Mouse (Mus musculus) C2C12 (cell line): ENCODE measurements around the gene Itga10. TPM values are rescaled to one million over a fixed set of nuclear protein-coding genes. Genes with fewer than 3 reads are reported as not detected.

Source experiments
- H3K27me3 ChIP-seq: one replicate; pipeline ENCODE4 v1.6.1; 2011; ENCODE audit not compliant: control insufficient read depth, insufficient read depth, insufficient read length
- H3K36me3 ChIP-seq: one replicate; pipeline ENCODE4 v1.6.1; 2011; ENCODE audit not compliant: control insufficient read depth, insufficient read depth
- H3K4me3 ChIP-seq: one replicate; pipeline ENCODE4 v1.5.1; 2011; ENCODE audit warnings: mild to moderate bottlenecking, control low read depth; ENCODE audit not compliant: poor library complexity, insufficient read depth, severe bottlenecking
- H3K79me2 ChIP-seq: one replicate; pipeline ENCODE4 v1.6.1; 2011; ENCODE audit not compliant: control insufficient read depth, insufficient read depth
- H3K79me3 ChIP-seq: one replicate; pipeline ENCODE4 v1.6.1; 2011; ENCODE audit warnings: low read depth, control low read depth
- H3ac ChIP-seq: one replicate; pipeline ENCODE3; 2011; ENCODE audit warnings: low read depth; ENCODE audit not compliant: control insufficient read depth, insufficient read length
- CEBPB ChIP-seq: IDR thresholded peaks from one replicate; pipeline ENCODE4 v1.6.1; 2011; ENCODE audit warnings: low read depth, mild to moderate bottlenecking, control low read depth, moderate library complexity
- CTCF ChIP-seq: IDR thresholded peaks from one replicate; pipeline ENCODE4 v1.5.1; 2011; ENCODE audit not compliant: control insufficient read depth, insufficient read depth, insufficient read length
- FOSL1 ChIP-seq: IDR thresholded peaks from one replicate; pipeline ENCODE4 v1.8.0; 2011; ENCODE audit warnings: mild to moderate bottlenecking, low read length; ENCODE audit not compliant: poor library complexity, insufficient read depth, severe bottlenecking
- MAX ChIP-seq: IDR thresholded peaks from one replicate; pipeline ENCODE4 v1.6.1; 2011; ENCODE audit warnings: mild to moderate bottlenecking, control low read depth
- MYOD1 ChIP-seq: IDR thresholded peaks from one replicate; pipeline ENCODE4 v1.6.1; 2011; ENCODE audit warnings: low read depth; ENCODE audit not compliant: control insufficient read depth, insufficient read length
- MYOG ChIP-seq: IDR thresholded peaks from one replicate; pipeline ENCODE4 v1.6.1; 2011; ENCODE audit not compliant: control insufficient read depth, insufficient read length; ENCODE audit errors: extremely low read depth
- USF1 ChIP-seq: IDR thresholded peaks from one replicate; pipeline ENCODE4 v1.6.1; 2011; ENCODE audit warnings: low read depth, mild to moderate bottlenecking, control low read depth, moderate library complexity
- polyA plus RNA-seq: library from polyadenylated mRNA; unstranded; fragments of >200 nt; fragmentation: generic; extraction: Trizol; gene quantifications from one replicate; pipeline ENCODE4 v1.2.1, GENCODE M21; 2012; ENCODE audit warnings: missing spikeins

Gene Itga10
- polyA plus RNA-seq, 1 experiment, result 1.2 TPM

GRCm38 (mm10) chr3:96632058-96632457 is 13.3 kb upstream of the Itga10 start:
- Histone ChIP-seq H3K4me3 (no peak overlapping the region), H3K79me2 (peaks cover 63% of the 10 kb centered on the region), H3ac (no peak overlapping the region), H3K79me3 (peaks cover 35% of the 10 kb centered on the region), H3K27me3 (no peaks in the 10 kb centered on the region), H3K36me3 (peaks cover 34% of the 10 kb centered on the region)
- TF ChIP-seq FOSL1, result no peak
- TF ChIP-seq MAX, result no peak
- no peak for TF ChIP-seq MYOD1
- no peak for TF ChIP-seq USF1
- no peak for TF ChIP-seq MYOG
- TF ChIP-seq CEBPB, result no peak
- TF ChIP-seq CTCF, result no peak

- peaks cover 43% of the 10 kb centered on the region for H3K36me3 ChIP-seq
- no peaks in the 10 kb centered on the region for H3K27me3 ChIP-seq
- H3K79me3 ChIP-seq, result peaks cover 37% of the 10 kb centered on the region
- H3K79me2 ChIP-seq, result peaks cover 55% of the 10 kb centered on the region
- H3ac ChIP-seq, result no peak overlapping the region
- TF ChIP-seq USF1, result no peak
- H3K4me3 ChIP-seq, result no peak overlapping the region
Measured at GRCm38 (mm10) chr3:96634015-96634414, 11.4 kb upstream of the Itga10 start.

- no peak for TF ChIP-seq USF1
- TF ChIP-seq MAX, result peak; percentile 62
- Histone ChIP-seq H3K36me3 (peaks cover 47% of the 10 kb centered on the region), H3K27me3 (no peaks in the 10 kb centered on the region)
Measured at GRCm38 (mm10) chr3:96634928-96635879, 10.2 kb upstream of the Itga10 start, which contains the start of the genes Pex11b and Gm42957. TSS of gene Pex11b (plus strand) at chr3:96635376. TSS of gene Gm42957 (plus strand) at chr3:96635474.

GRCm38 (mm10) chr3:96635906-96636305 is 9.5 kb upstream of the Itga10 start:
- Histone ChIP-seq H3K27me3 (no peaks in the 10 kb centered on the region), H3K79me2 (peaks cover 36% of the 10 kb centered on the region), H3K36me3 (peaks cover 45% of the 10 kb centered on the region), H3K4me3 (peak overlapping the region; percentile 68), H3K79me3 (peaks cover 23% of the 10 kb centered on the region), H3ac (peak overlapping the region; percentile 84)
- TF ChIP-seq FOSL1 (no peak), CEBPB (no peak), USF1 (no peak)

More at GRCm38 (mm10) chr3:96634928-96635879, 10.2 kb upstream of the Itga10 start, which contains the start of the genes Pex11b and Gm42957:
- Histone ChIP-seq H3K79me3 (peaks cover 30% of the 10 kb centered on the region), H3ac (peak within 1 kb of the TSS; percentile 84), H3K4me3 (peak within 1 kb of the TSS; percentile 68), H3K79me2 (peaks cover 43% of the 10 kb centered on the region)

GRCm38 (mm10) chr3:96636448-96636847 is 8.9 kb upstream of the Itga10 start:
- peak overlapping the region; percentile 54 for H3ac ChIP-seq
- peaks cover 30% of the 10 kb centered on the region for H3K79me2 ChIP-seq
- H3K27me3 ChIP-seq, result no peaks in the 10 kb centered on the region
- peaks cover 40% of the 10 kb centered on the region for H3K36me3 ChIP-seq
- peaks cover 18% of the 10 kb centered on the region for H3K79me3 ChIP-seq
- no peak for TF ChIP-seq MYOD1
- TF ChIP-seq MAX, result no peak
- no peak for TF ChIP-seq FOSL1
- TF ChIP-seq CEBPB, result no peak
- no peak for TF ChIP-seq MYOG
- no peak for TF ChIP-seq USF1
- no peak for TF ChIP-seq CTCF
- H3K4me3 ChIP-seq, result peak overlapping the region; percentile 68

- H3ac ChIP-seq, result no peak overlapping the region
- H3K36me3 ChIP-seq, result peaks cover 26% of the 10 kb centered on the region
- TF ChIP-seq USF1 (no peak), CTCF (peak; percentile 46)
- H3K27me3 ChIP-seq, result no peaks in the 10 kb centered on the region
- H3K4me3 ChIP-seq, result no peak overlapping the region
- H3K79me3 ChIP-seq, result peaks cover 9% of the 10 kb centered on the region
- peaks cover 13% of the 10 kb centered on the region for H3K79me2 ChIP-seq
Measured at GRCm38 (mm10) chr3:96639219-96639618, 6.2 kb upstream of the Itga10 start.
